Mouse (Mus musculus): ENCODE measurements around the gene H2al2a. TPM values are rescaled to one million over a fixed set of nuclear protein-coding genes. Genes with fewer than 3 reads are reported as not detected.

The H2al2a gene
- total RNA-seq (2012; rRNA removed): not detected in 2 replicates

- H3K27ac ChIP-seq (ENCODE audit: insufficient read depth, low read depth, low read length, poor library complexity, severe bottlenecking): no peak within 1 kb of the TSS
- no peak within 1 kb of the TSS for H3K9ac ChIP-seq (ENCODE audit: insufficient read depth, low read depth, low read length, poor library complexity, severe bottlenecking)
- TF ChIP-seq CHD2 (IDR thresholded peaks at IDR 0.05; ENCODE audit: low read depth, low read length) (no peak), HCFC1 (IDR thresholded peaks at IDR 0.05; ENCODE audit: borderline replicate concordance, insufficient read depth, low read length) (no peak), ZNF384 (IDR thresholded peaks at IDR 0.05; ENCODE audit: low read depth, low read length) (no peak), ZC3H11A (IDR thresholded peaks at IDR 0.05; ENCODE audit: borderline replicate concordance, low read depth, low read length) (no peak), MAFK (IDR thresholded peaks at IDR 0.05; ENCODE audit: insufficient read depth, low read depth, low read length) (no peak)
- no peaks in the 10 kb centered on the region for H3K4me1 ChIP-seq (ENCODE audit: control insufficient read depth in 2 of 2, insufficient read depth in 2 of 2, low read length in 2 of 2, poor library complexity in 1 of 2)
- H3K36me3 ChIP-seq (ENCODE audit: control insufficient read depth, insufficient read depth, low read length, poor library complexity, severe bottlenecking): no peaks in the 10 kb centered on the region
- no peak within 1 kb of the TSS for H3K4me3 ChIP-seq (ENCODE audit: insufficient read depth in 1 of 2, low read depth in 1 of 2, low read length in 2 of 2, poor library complexity in 1 of 2, severe bottlenecking in 1 of 2)
- H3K9me3 ChIP-seq (ENCODE audit: control insufficient read depth, insufficient read depth, low read depth, low read length): no peaks in the 10 kb centered on the region
- DNase-seq (ENCODE audit: low read depth, low spot score): no peak
- in situ Hi-C loops (cut with MboI; ENCODE audit: low sequenced_read_pairs in 2 of 2, unreplicated experiment in 2 of 2): no loop called here
Observed at GRCm38 (mm10) chr2:17996858-17997257, at the start of gene H2al2a. Gene H2al2a (minus strand): TSS chr2:17996958.

- no peak overlapping the region for H3K9ac ChIP-seq (ENCODE audit: insufficient read depth, low read depth, low read length, poor library complexity, severe bottlenecking)
- H3K9me3 ChIP-seq (ENCODE audit: control insufficient read depth, insufficient read depth, low read depth, low read length): no peaks in the 10 kb centered on the region
- H3K4me3 ChIP-seq (ENCODE audit: insufficient read depth in 1 of 2, low read depth in 1 of 2, low read length in 2 of 2, poor library complexity in 1 of 2, severe bottlenecking in 1 of 2): peak overlapping the region; percentile 70 to 74; a peak in 1 of 4 replicates
- in situ Hi-C loops (cut with MboI; ENCODE audit: low sequenced_read_pairs in 2 of 2, unreplicated experiment in 2 of 2): loop anchor here in 1 of 2 experiments (25.0 kb wide), 1 partner anchor 1391 kb away; the partner anchor contains the start of gene Ptf1a
- peaks cover 0 to 5% of the 10 kb centered on the region in 2 experiments; a peak in 2 of 4 replicates for H3K4me1 ChIP-seq (ENCODE audit: control insufficient read depth in 2 of 2, insufficient read depth in 2 of 2, low read length in 2 of 2, poor library complexity in 1 of 2)
- H3K36me3 ChIP-seq (ENCODE audit: control insufficient read depth, insufficient read depth, low read length, poor library complexity, severe bottlenecking): no peaks in the 10 kb centered on the region
- no peak for DNase-seq (ENCODE audit: low read depth, low spot score)
- no peak overlapping the region for H3K27ac ChIP-seq (ENCODE audit: insufficient read depth, low read depth, low read length, poor library complexity, severe bottlenecking)
- TF ChIP-seq MAFK (IDR thresholded peaks at IDR 0.05; ENCODE audit: insufficient read depth, low read depth, low read length) (no peak), ZNF384 (IDR thresholded peaks at IDR 0.05; ENCODE audit: low read depth, low read length) (no peak), CHD2 (IDR thresholded peaks at IDR 0.05; ENCODE audit: low read depth, low read length) (no peak), ZC3H11A (IDR thresholded peaks at IDR 0.05; ENCODE audit: borderline replicate concordance, low read depth, low read length) (no peak), HCFC1 (IDR thresholded peaks at IDR 0.05; ENCODE audit: borderline replicate concordance, insufficient read depth, low read length) (no peak)
Observed at GRCm38 (mm10) chr2:18046186-18046585, 49.4 kb upstream of the H2al2a start.

GRCm38 (mm10) chr2:18045781-18046181 lies 49.0 kb upstream of the H2al2a start:
- in situ Hi-C loops (cut with MboI; ENCODE audit: low sequenced_read_pairs in 2 of 2, unreplicated experiment in 2 of 2): loop anchor here in 1 of 2 experiments (25.0 kb wide), 1 partner anchor 1392 kb away; the partner anchor contains the start of gene Ptf1a
- Histone ChIP-seq H3K4me1 (ENCODE audit: control insufficient read depth in 2 of 2, insufficient read depth in 2 of 2, low read length in 2 of 2, poor library complexity in 1 of 2) (peaks cover 0 to 5% of the 10 kb centered on the region in 2 experiments; a peak in 2 of 4 replicates), H3K27ac (ENCODE audit: insufficient read depth, low read depth, low read length, poor library complexity, severe bottlenecking) (no peak overlapping the region), H3K9ac (ENCODE audit: insufficient read depth, low read depth, low read length, poor library complexity, severe bottlenecking) (no peak overlapping the region), H3K4me3 (ENCODE audit: insufficient read depth in 1 of 2, low read depth in 1 of 2, low read length in 2 of 2, poor library complexity in 1 of 2, severe bottlenecking in 1 of 2) (no peak overlapping the region), H3K9me3 (ENCODE audit: control insufficient read depth, insufficient read depth, low read depth, low read length) (no peaks in the 10 kb centered on the region), H3K36me3 (ENCODE audit: control insufficient read depth, insufficient read depth, low read length, poor library complexity, severe bottlenecking) (no peaks in the 10 kb centered on the region)
- DNase-seq (ENCODE audit: low read depth, low spot score): no peak
- TF ChIP-seq MAFK (IDR thresholded peaks at IDR 0.05; ENCODE audit: insufficient read depth, low read depth, low read length) (no peak), HCFC1 (IDR thresholded peaks at IDR 0.05; ENCODE audit: borderline replicate concordance, insufficient read depth, low read length) (no peak), ZNF384 (IDR thresholded peaks at IDR 0.05; ENCODE audit: low read depth, low read length) (no peak), ZC3H11A (IDR thresholded peaks at IDR 0.05; ENCODE audit: borderline replicate concordance, low read depth, low read length) (no peak), CHD2 (IDR thresholded peaks at IDR 0.05; ENCODE audit: low read depth, low read length) (no peak)

- Histone ChIP-seq H3K4me3 (ENCODE audit: insufficient read depth in 1 of 2, low read depth in 1 of 2, low read length in 2 of 2, poor library complexity in 1 of 2, severe bottlenecking in 1 of 2) (no peak overlapping the region), H3K27ac (ENCODE audit: insufficient read depth, low read depth, low read length, poor library complexity, severe bottlenecking) (no peak overlapping the region), H3K9me3 (ENCODE audit: control insufficient read depth, insufficient read depth, low read depth, low read length) (no peaks in the 10 kb centered on the region), H3K4me1 (ENCODE audit: control insufficient read depth in 2 of 2, insufficient read depth in 2 of 2, low read length in 2 of 2, poor library complexity in 1 of 2) (peaks cover 0 to 3% of the 10 kb centered on the region in 2 experiments; a peak in 1 of 4 replicates), H3K36me3 (ENCODE audit: control insufficient read depth, insufficient read depth, low read length, poor library complexity, severe bottlenecking) (no peaks in the 10 kb centered on the region), H3K9ac (ENCODE audit: insufficient read depth, low read depth, low read length, poor library complexity, severe bottlenecking) (no peak overlapping the region)
- peak; percentile 85 for TF ChIP-seq ZNF384 (IDR thresholded peaks at IDR 0.05; ENCODE audit: low read depth, low read length)
- TF ChIP-seq MAFK (IDR thresholded peaks at IDR 0.05; ENCODE audit: insufficient read depth, low read depth, low read length): no peak
- no peak for TF ChIP-seq ZC3H11A (IDR thresholded peaks at IDR 0.05; ENCODE audit: borderline replicate concordance, low read depth, low read length)
- TF ChIP-seq HCFC1 (IDR thresholded peaks at IDR 0.05; ENCODE audit: borderline replicate concordance, insufficient read depth, low read length): no peak
- TF ChIP-seq CHD2 (IDR thresholded peaks at IDR 0.05; ENCODE audit: low read depth, low read length): no peak
- in situ Hi-C loops (cut with MboI; ENCODE audit: low sequenced_read_pairs in 2 of 2, unreplicated experiment in 2 of 2): loop anchor here in 1 of 2 experiments (25.0 kb wide), 1 partner anchor 1392 kb away; the partner anchor contains the start of gene Ptf1a
- DNase-seq (ENCODE audit: low read depth, low spot score): no peak
Observed at GRCm38 (mm10) chr2:18045143-18045780, 48.5 kb upstream of the H2al2a start.

All from ES-E14 (cell line).